Mouse (Mus musculus) heart, embryonic 15.5 days (tissue): ENCODE measurements around the gene Emx2. TPM values are rescaled to one million over a fixed set of nuclear protein-coding genes. Genes with fewer than 3 reads are reported as not detected.

Experiments
- ATAC-seq: fragments of 200-750 bp; cut with Nextera tagmentation; replicated peaks from 2 replicates; pipeline ENCODE4 v1.8.0; 2017; ENCODE audit warnings: low read depth, moderate TSS enrichment; ENCODE audit not compliant: insufficient number of reproducible peaks, insufficient read depth, low FRiP score
- H3K27ac ChIP-seq: fragments of 300-500 bp; sonication (generic); 2 replicates; pipeline ENCODE4 v1.5.1; 2015; ENCODE audit warnings: mild to moderate bottlenecking, inconsistent platforms
- H3K27me3 ChIP-seq: fragments of 300-500 bp; sonication (generic); 2 replicates; pipeline ENCODE4 v1.6.1; 2015; ENCODE audit warnings: inconsistent platforms
- H3K36me3 ChIP-seq: fragments of 300-500 bp; sonication (generic); 2 replicates; pipeline ENCODE4 v1.6.1; 2015; ENCODE audit warnings: mild to moderate bottlenecking, inconsistent platforms
- H3K4me1 ChIP-seq: fragments of 300-500 bp; sonication (generic); replicated peaks from 2 replicates; pipeline ENCODE4 v1.6.1; 2015; ENCODE audit warnings: inconsistent platforms
- H3K4me2 ChIP-seq: fragments of 300-500 bp; sonication (generic); 2 replicates; pipeline ENCODE4 v1.6.1; 2015; ENCODE audit warnings: inconsistent platforms, mild to moderate bottlenecking, moderate library complexity
- H3K4me3 ChIP-seq: fragments of 300-500 bp; sonication (generic); 2 replicates; pipeline ENCODE4 v1.5.1; 2015; ENCODE audit warnings: mild to moderate bottlenecking, inconsistent platforms
- H3K9ac ChIP-seq: fragments of 300-500 bp; sonication (generic); 2 replicates; pipeline ENCODE4 v1.6.1; 2015; ENCODE audit warnings: mild to moderate bottlenecking, inconsistent platforms
- H3K9me3 ChIP-seq: fragments of 300-500 bp; sonication (generic); replicated peaks from 2 replicates; pipeline ENCODE4 v1.6.1; 2016; ENCODE audit warnings: inconsistent platforms
- WGBS: fragments of 180-500 bp; shearing (Covaris S2); methylation state at CpG from one replicate; pipeline ENCODE4 v1.1.7; 2015; ENCODE audit warnings: mixed read lengths; 5-methylcytosine and 5-hydroxymethylcytosine counted together
- polyA plus RNA-seq: library from polyadenylated mRNA; unstranded; fragments of >200 nt; fragmentation: Nextera tagmentation; extraction: Ambion mirVana; gene quantifications from 2 replicates; pipeline ENCODE4 v1.2.1, GENCODE M21; 2015

Emx2 gene
- polyA plus RNA-seq, 1 experiment from 2014 or later, result not detected

- peaks cover 77% of the 10 kb centered on the region for H3K27me3 ChIP-seq
- no peaks in the 10 kb centered on the region for H3K36me3 ChIP-seq
- no peak for ATAC-seq
- H3K9me3 ChIP-seq, result no peaks in the 10 kb centered on the region
- 78% methylated on average over 2 of the region's 2 CpGs for WGBS
- H3K4me3 ChIP-seq, result no peak overlapping the region
- H3K27ac ChIP-seq, result no peak overlapping the region
- H3K4me2 ChIP-seq, result no peak overlapping the region
- peaks cover 14% of the 10 kb centered on the region for H3K4me1 ChIP-seq
- no peak overlapping the region for H3K9ac ChIP-seq
Observed at GRCm38 (mm10) chr19:59472844-59473243, 14.7 kb downstream of the Emx2 start.

- no peaks in the 10 kb centered on the region for H3K4me1 ChIP-seq
- H3K4me3 ChIP-seq, result no peak overlapping the region
- peaks cover 15% of the 10 kb centered on the region for H3K27me3 ChIP-seq
- H3K9me3 ChIP-seq, result no peaks in the 10 kb centered on the region
- no peak overlapping the region for H3K4me2 ChIP-seq
- H3K36me3 ChIP-seq, result no peaks in the 10 kb centered on the region
- WGBS, result 81% methylated on average over 3 of the region's 3 CpGs
- no peak overlapping the region for H3K27ac ChIP-seq
- no peak overlapping the region for H3K9ac ChIP-seq
- no peak for ATAC-seq
Observed at GRCm38 (mm10) chr19:59479912-59480311, 21.7 kb downstream of the Emx2 start.

GRCm38 (mm10) chr19:59480563-59480962 is 22.4 kb downstream of the Emx2 start:
- 70% methylated on average over 3 of the region's 3 CpGs for WGBS
- Histone ChIP-seq H3K27ac (no peak overlapping the region), H3K4me3 (no peak overlapping the region), H3K4me2 (no peak overlapping the region), H3K9ac (no peak overlapping the region), H3K9me3 (no peaks in the 10 kb centered on the region), H3K36me3 (no peaks in the 10 kb centered on the region), H3K27me3 (0 out of 2 replicates have a peak, but pooled peaks cover 9% of the 10 kb centered on the region), H3K4me1 (no peaks in the 10 kb centered on the region)
- no peak for ATAC-seq

DNA sequence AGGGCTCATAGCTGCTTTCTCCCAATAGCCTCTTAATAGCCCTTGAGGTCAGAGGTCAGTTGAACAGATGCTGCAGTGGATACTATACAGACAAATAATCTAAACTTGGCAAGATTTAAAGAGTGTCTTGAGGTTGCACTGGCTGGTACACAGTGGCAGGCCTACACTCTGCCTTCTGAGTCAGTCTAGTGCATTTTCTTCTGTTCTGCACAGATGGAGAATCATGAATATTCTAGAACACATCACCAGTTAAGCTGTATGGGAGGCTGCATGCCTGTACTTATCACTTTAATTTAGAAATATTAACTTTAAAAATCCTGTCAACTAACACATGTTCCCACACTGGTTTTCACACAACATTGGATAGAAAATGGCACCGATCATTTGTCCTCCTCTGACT is 34.1 kb downstream of the Emx2 start:
- WGBS, result 74% methylated on average over 1 of the region's 1 CpGs
- Histone ChIP-seq H3K9ac (no peak overlapping the region), H3K4me3 (no peak overlapping the region), H3K27ac (no peak overlapping the region), H3K4me1 (no peaks in the 10 kb centered on the region), H3K4me2 (no peak overlapping the region), H3K36me3 (no peaks in the 10 kb centered on the region), H3K27me3 (no peaks in the 10 kb centered on the region), H3K9me3 (no peaks in the 10 kb centered on the region)
- ATAC-seq, result no peak

- Histone ChIP-seq H3K27ac (no peak overlapping the region), H3K9me3 (no peaks in the 10 kb centered on the region), H3K4me2 (no peak overlapping the region), H3K27me3 (no peaks in the 10 kb centered on the region), H3K4me3 (no peak overlapping the region), H3K36me3 (no peaks in the 10 kb centered on the region), H3K4me1 (no peaks in the 10 kb centered on the region), H3K9ac (no peak overlapping the region)
- ATAC-seq, result no peak
- WGBS, result 66% methylated on average over 4 of the region's 4 CpGs
Observed at GRCm38 (mm10) chr19:59496832-59497231, 38.7 kb downstream of the Emx2 start.

DNA sequence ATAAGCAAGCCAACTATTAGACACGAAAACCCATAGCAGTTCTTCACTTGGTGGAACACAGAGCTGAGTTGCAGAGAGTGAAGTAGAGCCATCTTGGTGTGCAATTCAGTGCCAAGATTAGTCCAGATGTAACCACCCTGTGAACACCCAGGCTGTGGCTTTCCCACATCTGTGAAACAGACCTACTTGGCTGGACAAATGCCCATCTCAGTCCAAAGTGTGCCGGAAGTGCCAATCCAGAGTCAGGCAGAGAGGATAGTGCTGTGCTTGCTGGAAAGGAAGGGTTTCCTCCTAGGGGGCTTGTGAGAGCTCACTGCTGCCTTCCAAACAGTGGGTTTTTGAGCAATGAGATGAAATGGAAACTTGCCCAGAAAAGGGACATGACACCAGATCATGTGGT is 50.7 kb downstream of the Emx2 start:
- WGBS, result 88% methylated on average over 2 of the region's 2 CpGs
- Histone ChIP-seq H3K4me2 (no peak overlapping the region), H3K36me3 (no peaks in the 10 kb centered on the region), H3K27ac (no peak overlapping the region), H3K4me3 (no peak overlapping the region), H3K27me3 (no peaks in the 10 kb centered on the region), H3K4me1 (no peaks in the 10 kb centered on the region), H3K9me3 (no peaks in the 10 kb centered on the region), H3K9ac (no peak overlapping the region)
- no peak for ATAC-seq

DNA sequence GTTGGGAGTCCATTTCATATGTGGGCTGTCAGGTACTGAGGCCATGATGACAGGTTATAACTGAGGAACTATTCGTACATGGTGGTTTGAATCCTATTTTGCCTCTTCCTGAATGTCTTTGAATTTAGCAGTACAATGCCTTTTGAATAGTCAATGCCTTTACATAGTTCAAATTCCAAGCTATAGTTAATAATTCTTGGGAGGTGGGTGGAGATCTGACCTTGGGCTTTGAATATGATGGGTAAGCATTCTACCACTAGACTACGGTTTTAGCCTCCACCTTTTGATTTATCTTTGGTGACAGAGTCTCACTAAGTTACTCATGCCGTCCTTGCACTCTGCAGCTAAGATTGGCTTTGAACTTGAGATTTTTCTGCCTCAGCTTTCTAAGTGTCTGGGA is 55.0 kb downstream of the Emx2 start:
- H3K27ac ChIP-seq, result no peak overlapping the region
- no peak for ATAC-seq
- WGBS, result 78% methylated on average over 3 of the region's 3 CpGs

More for the DNA sequence above, 55.0 kb downstream of the Emx2 start:
- Histone ChIP-seq H3K9me3 (no peaks in the 10 kb centered on the region), H3K4me3 (no peak overlapping the region), H3K4me1 (no peaks in the 10 kb centered on the region), H3K9ac (no peak overlapping the region), H3K4me2 (no peak overlapping the region), H3K27me3 (no peaks in the 10 kb centered on the region), H3K36me3 (no peaks in the 10 kb centered on the region)

Other genes with a start within 250 kb of the Emx2 start
- not detected in 2 replicates for gene Kcnk18, start 239.2 kb upstream of the Emx2 start, polyA plus RNA-seq
- gene Slc18a2, start 197.5 kb upstream of the Emx2 start, polyA plus RNA-seq, result 9.1 and 11.1 TPM in 2 replicates
- gene Rps12-ps3, start 136.1 kb upstream of the Emx2 start, polyA plus RNA-seq, result 6.0 TPM in 1 of 2 replicates, not detected in the other
- 6.9 and 8.0 TPM in 2 replicates for gene Pdzd8, start 112.6 kb upstream of the Emx2 start, polyA plus RNA-seq